Mouse (Mus musculus): ENCODE results near the gene 4930415O20Rik. TPM values are rescaled to one million over a fixed set of nuclear protein-coding genes. Genes with fewer than 3 reads are reported as not detected.

4930415O20Rik gene
- polyA plus RNA-seq, 1 experiment from 2014 or later, result not detected

- Histone ChIP-seq H3K27ac (replicated peaks; ENCODE audit: low read depth, low read length) (no peak overlapping the region), H3K9ac (replicated peaks; ENCODE audit: low read length) (no peak overlapping the region), H3K4me1 (ENCODE audit: control insufficient read depth, insufficient read depth, low read length) (no peaks in the 10 kb centered on the region), H3K4me2 (ENCODE audit: low read length) (no peak overlapping the region), H3K27me3 (ENCODE audit: control insufficient read depth, insufficient read depth, low read length) (no peaks in the 10 kb centered on the region), H3K9me3 (ENCODE audit: control insufficient read depth, low read length) (no peaks in the 10 kb centered on the region), H3K4me3 (replicated peaks; ENCODE audit: low read depth, low read length) (no peak overlapping the region), H3K36me3 (ENCODE audit: control insufficient read depth, insufficient read depth, low read length) (peaks cover 65% of the 10 kb centered on the region)
- ATAC-seq (ENCODE audit: low FRiP score, low TSS enrichment), result no peak
- DNase-seq, result no peak
- 89% methylated on average over 5 of the region's 5 CpGs for WGBS
Measured at GRCm38 (mm10) chr15:98557186-98557585, 13.6 kb upstream of the 4930415O20Rik start.

GRCm38 (mm10) chr15:98566973-98567277 lies 3.9 kb upstream of the 4930415O20Rik start:
- H3K36me3 ChIP-seq (ENCODE audit: control insufficient read depth, insufficient read depth, low read length), result peaks cover 5% of the 10 kb centered on the region
- no peaks in the 10 kb centered on the region for H3K9me3 ChIP-seq (ENCODE audit: control insufficient read depth, low read length)
- H3K4me2 ChIP-seq (ENCODE audit: low read length), result peak overlapping the region; percentile 96
- H3K4me3 ChIP-seq (replicated peaks; ENCODE audit: low read depth, low read length), result peak overlapping the region; percentile 96
- peaks cover 29% of the 10 kb centered on the region for H3K4me1 ChIP-seq (ENCODE audit: control insufficient read depth, insufficient read depth, low read length)
- H3K27ac ChIP-seq (replicated peaks; ENCODE audit: low read depth, low read length), result peak overlapping the region; percentile 91
- H3K27me3 ChIP-seq (ENCODE audit: control insufficient read depth, insufficient read depth, low read length), result no peaks in the 10 kb centered on the region
- H3K9ac ChIP-seq (replicated peaks; ENCODE audit: low read length), result peak overlapping the region; percentile 76
- DNase-seq, result no peak
- ATAC-seq (ENCODE audit: low FRiP score, low TSS enrichment), result no peak
- WGBS, result under 1% methylated on average over 15 of the region's 15 CpGs

GRCm38 (mm10) chr15:98567278-98568134 lies 3.3 kb upstream of the 4930415O20Rik start:
- DNase-seq (peak; percentile 100), ATAC-seq (ENCODE audit: low FRiP score, low TSS enrichment) (peak; percentile 97)
- H3K27ac ChIP-seq (replicated peaks; ENCODE audit: low read depth, low read length), result peak overlapping the region; percentile 91
- peak overlapping the region; percentile 85 for H3K9ac ChIP-seq (replicated peaks; ENCODE audit: low read length)
- no peaks in the 10 kb centered on the region for H3K9me3 ChIP-seq (ENCODE audit: control insufficient read depth, low read length)
- WGBS, result under 1% methylated on average over 88 of the region's 88 CpGs
- peak overlapping the region; percentile 96 for H3K4me2 ChIP-seq (ENCODE audit: low read length)
- peaks cover 29% of the 10 kb centered on the region for H3K4me1 ChIP-seq (ENCODE audit: control insufficient read depth, insufficient read depth, low read length)
- peaks cover 5% of the 10 kb centered on the region for H3K36me3 ChIP-seq (ENCODE audit: control insufficient read depth, insufficient read depth, low read length)
- H3K27me3 ChIP-seq (ENCODE audit: control insufficient read depth, insufficient read depth, low read length), result no peaks in the 10 kb centered on the region
- peak overlapping the region; percentile 96 for H3K4me3 ChIP-seq (replicated peaks; ENCODE audit: low read depth, low read length)

- H3K9ac ChIP-seq (replicated peaks; ENCODE audit: low read length), result peak overlapping the region; percentile 85
- H3K27ac ChIP-seq (replicated peaks; ENCODE audit: low read depth, low read length), result peak overlapping the region; percentile 90
- peak overlapping the region; percentile 75 for H3K4me3 ChIP-seq (replicated peaks; ENCODE audit: low read depth, low read length)
- 12% methylated on average over 22 of the region's 22 CpGs for WGBS
- peaks cover 1% of the 10 kb centered on the region for H3K36me3 ChIP-seq (ENCODE audit: control insufficient read depth, insufficient read depth, low read length)
- ATAC-seq (ENCODE audit: low FRiP score, low TSS enrichment), result no peak
- H3K4me1 ChIP-seq (ENCODE audit: control insufficient read depth, insufficient read depth, low read length), result peaks cover 29% of the 10 kb centered on the region
- DNase-seq, result peak; percentile 24
- no peaks in the 10 kb centered on the region for H3K9me3 ChIP-seq (ENCODE audit: control insufficient read depth, low read length)
- peak overlapping the region; percentile 80 for H3K4me2 ChIP-seq (ENCODE audit: low read length)
- H3K27me3 ChIP-seq (ENCODE audit: control insufficient read depth, insufficient read depth, low read length), result no peaks in the 10 kb centered on the region
Measured at GRCm38 (mm10) chr15:98568256-98569033, 2.4 kb upstream of the 4930415O20Rik start.

GRCm38 (mm10) chr15:98569216-98569615 lies 1.6 kb upstream of the 4930415O20Rik start:
- Histone ChIP-seq H3K4me1 (ENCODE audit: control insufficient read depth, insufficient read depth, low read length) (peaks cover 29% of the 10 kb centered on the region), H3K9ac (replicated peaks; ENCODE audit: low read length) (peak overlapping the region; percentile 85), H3K9me3 (ENCODE audit: control insufficient read depth, low read length) (no peaks in the 10 kb centered on the region), H3K4me3 (replicated peaks; ENCODE audit: low read depth, low read length) (peak overlapping the region; percentile 75), H3K27me3 (ENCODE audit: control insufficient read depth, insufficient read depth, low read length) (no peaks in the 10 kb centered on the region), H3K4me2 (ENCODE audit: low read length) (peak overlapping the region; percentile 80), H3K36me3 (ENCODE audit: control insufficient read depth, insufficient read depth, low read length) (no peaks in the 10 kb centered on the region; the same call in 1 of the 2 replicates), H3K27ac (replicated peaks; ENCODE audit: low read depth, low read length) (no peak overlapping the region)
- no peak for ATAC-seq (ENCODE audit: low FRiP score, low TSS enrichment)
- no peak for DNase-seq
- WGBS, result 70% methylated on average over 7 of the region's 7 CpGs

- Histone ChIP-seq H3K36me3 (ENCODE audit: control insufficient read depth, insufficient read depth, low read length) (no peaks in the 10 kb centered on the region; the same call in 1 of the 2 replicates), H3K4me1 (ENCODE audit: control insufficient read depth, insufficient read depth, low read length) (peaks cover 27% of the 10 kb centered on the region), H3K9me3 (ENCODE audit: control insufficient read depth, low read length) (no peaks in the 10 kb centered on the region), H3K27me3 (ENCODE audit: control insufficient read depth, insufficient read depth, low read length) (no peaks in the 10 kb centered on the region), H3K27ac (replicated peaks; ENCODE audit: low read depth, low read length) (no peak overlapping the region), H3K9ac (replicated peaks; ENCODE audit: low read length) (no peak overlapping the region), H3K4me3 (replicated peaks; ENCODE audit: low read depth, low read length) (no peak overlapping the region), H3K4me2 (ENCODE audit: low read length) (no peak overlapping the region)
- DNase-seq (no peak), ATAC-seq (ENCODE audit: low FRiP score, low TSS enrichment) (no peak)
- WGBS, result 84% methylated on average over 4 of the region's 4 CpGs
Measured at GRCm38 (mm10) chr15:98569795-98570365, 924 bp upstream of the 4930415O20Rik start.

GRCm38 (mm10) chr15:98573293-98573692 lies 2.5 kb downstream of the 4930415O20Rik start:
- no peaks in the 10 kb centered on the region for H3K9me3 ChIP-seq (ENCODE audit: control insufficient read depth, low read length)
- no peak overlapping the region for H3K9ac ChIP-seq (replicated peaks; ENCODE audit: low read length)
- H3K27ac ChIP-seq (replicated peaks; ENCODE audit: low read depth, low read length), result no peak overlapping the region
- WGBS, result 78% methylated on average over 4 of the region's 4 CpGs
- DNase-seq (no peak), ATAC-seq (ENCODE audit: low FRiP score, low TSS enrichment) (no peak)
- no peak overlapping the region for H3K4me3 ChIP-seq (replicated peaks; ENCODE audit: low read depth, low read length)
- no peaks in the 10 kb centered on the region for H3K36me3 ChIP-seq (ENCODE audit: control insufficient read depth, insufficient read depth, low read length)
- H3K4me1 ChIP-seq (ENCODE audit: control insufficient read depth, insufficient read depth, low read length), result peaks cover 8% of the 10 kb centered on the region
- no peak overlapping the region for H3K4me2 ChIP-seq (ENCODE audit: low read length)
- H3K27me3 ChIP-seq (ENCODE audit: control insufficient read depth, insufficient read depth, low read length), result no peaks in the 10 kb centered on the region

- ATAC-seq (ENCODE audit: low FRiP score, low TSS enrichment), result no peak
- no peak for DNase-seq
- no peak overlapping the region for H3K4me3 ChIP-seq (replicated peaks; ENCODE audit: low read depth, low read length)
- H3K27me3 ChIP-seq (ENCODE audit: control insufficient read depth, insufficient read depth, low read length), result no peaks in the 10 kb centered on the region
- no peak overlapping the region for H3K4me2 ChIP-seq (ENCODE audit: low read length)
- no peak overlapping the region for H3K27ac ChIP-seq (replicated peaks; ENCODE audit: low read depth, low read length)
- H3K36me3 ChIP-seq (ENCODE audit: control insufficient read depth, insufficient read depth, low read length), result no peaks in the 10 kb centered on the region
- 64% methylated on average over 2 of the region's 2 CpGs for WGBS
- H3K9ac ChIP-seq (replicated peaks; ENCODE audit: low read length), result no peak overlapping the region
- H3K9me3 ChIP-seq (ENCODE audit: control insufficient read depth, low read length), result no peaks in the 10 kb centered on the region
- H3K4me1 ChIP-seq (ENCODE audit: control insufficient read depth, insufficient read depth, low read length), result no peaks in the 10 kb centered on the region
Measured at GRCm38 (mm10) chr15:98579310-98579709, 8.5 kb downstream of the 4930415O20Rik start.

Measured in midbrain, embryonic 14.5 days (tissue).